Mouse (Mus musculus): Measurements from ENCODE around the gene Tcf7l1. TPM values are rescaled to one million over a fixed set of nuclear protein-coding genes. Genes with fewer than 3 reads are reported as not detected.
"Not testable (repeated sequence)": the region's sequence is repeated elsewhere in the genome, so short reads cannot be mapped to it uniquely, and the experiment has no call there.

The Tcf7l1 gene
- total RNA-seq (2022), result 10 to 100 TPM in 2 of 4 experiments, 1 to 10 TPM in 2; 8.2 to 21.0 (median 12.2) TPM

DNA sequence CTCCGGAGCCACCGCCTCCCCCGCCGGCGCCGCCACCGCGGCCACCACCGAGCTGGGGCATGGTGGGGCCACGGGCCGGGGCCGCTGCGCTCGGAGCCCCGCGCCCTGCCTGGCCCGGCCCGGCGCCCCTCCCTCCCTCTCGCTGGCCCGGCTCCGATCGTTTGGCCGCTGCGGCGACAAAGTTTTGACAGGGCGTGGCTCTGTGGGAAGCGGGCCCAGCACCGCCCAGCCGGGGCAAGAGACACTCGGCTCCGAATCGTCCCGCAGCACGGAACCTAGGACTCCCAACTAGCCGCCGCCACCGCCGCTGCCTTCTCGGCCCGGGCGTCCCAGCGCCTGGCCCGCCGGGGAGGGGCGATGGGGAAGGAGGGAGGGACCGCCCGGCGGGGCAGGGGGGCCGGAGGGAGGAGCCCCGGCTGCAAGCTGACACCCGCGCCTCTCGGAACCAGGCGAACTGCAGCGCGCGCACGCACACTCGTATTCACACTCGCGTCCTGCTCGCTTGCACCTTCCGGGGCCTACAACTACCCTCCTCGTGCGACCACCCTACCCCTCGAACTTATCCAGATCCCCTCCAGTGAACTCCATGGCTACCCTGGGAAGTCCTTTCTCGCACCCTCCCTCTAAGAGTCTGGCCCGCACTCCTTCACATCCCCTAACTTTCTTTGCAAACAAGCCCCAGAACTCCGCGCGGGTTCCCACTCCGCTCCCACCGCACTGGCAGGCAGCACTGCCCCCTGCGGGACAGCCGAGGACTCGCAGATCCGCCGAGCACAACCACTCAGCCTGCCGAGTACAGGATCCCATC lies at the start of gene Tcf7l1:
TSS of gene Tcf7l1 (minus strand) at position 363 of the 808 bp plus-strand sequence.
- DNase-seq, result peak; percentile 86

DNA sequence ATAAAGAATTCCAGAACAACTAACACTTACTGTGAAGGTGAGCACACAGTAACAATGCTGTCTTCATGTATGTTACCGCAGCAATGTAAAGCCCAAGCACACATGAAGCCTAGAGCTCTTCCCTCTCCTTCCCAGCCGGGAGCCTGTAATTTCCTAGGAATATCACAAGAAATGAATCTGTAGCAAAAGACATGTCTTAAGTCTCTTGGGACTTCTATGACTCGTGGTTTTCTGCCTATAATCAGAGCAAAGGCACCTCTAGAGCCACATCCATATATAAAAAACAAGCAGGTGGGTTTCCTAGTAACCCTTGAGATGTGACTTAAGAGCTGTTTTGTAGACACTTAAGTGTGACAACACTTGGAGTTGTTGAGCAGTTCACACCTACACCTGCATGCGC lies 48.7 kb upstream of the Tcf7l1 start:
- no peak for DNase-seq

DNA sequence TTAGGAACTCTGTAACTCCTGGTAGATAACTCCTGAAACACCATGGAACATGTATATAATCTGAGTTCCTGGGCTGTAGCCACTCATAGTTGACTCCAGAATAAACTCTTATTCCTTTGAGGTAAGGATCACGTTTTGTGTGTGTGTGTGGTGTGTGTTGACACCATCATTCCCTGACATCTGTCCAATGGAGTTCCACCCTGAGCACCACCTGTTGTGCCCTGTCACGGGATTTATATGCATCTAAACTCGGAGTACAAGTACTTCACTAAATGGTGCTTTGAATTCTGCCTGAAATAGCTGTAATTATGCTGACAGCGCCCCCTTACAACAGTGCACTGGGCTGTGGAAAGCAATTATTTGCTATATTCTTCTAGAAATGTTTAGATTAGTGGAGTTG lies 45.5 kb upstream of the Tcf7l1 start:
- DNase-seq, result no peak

DNA sequence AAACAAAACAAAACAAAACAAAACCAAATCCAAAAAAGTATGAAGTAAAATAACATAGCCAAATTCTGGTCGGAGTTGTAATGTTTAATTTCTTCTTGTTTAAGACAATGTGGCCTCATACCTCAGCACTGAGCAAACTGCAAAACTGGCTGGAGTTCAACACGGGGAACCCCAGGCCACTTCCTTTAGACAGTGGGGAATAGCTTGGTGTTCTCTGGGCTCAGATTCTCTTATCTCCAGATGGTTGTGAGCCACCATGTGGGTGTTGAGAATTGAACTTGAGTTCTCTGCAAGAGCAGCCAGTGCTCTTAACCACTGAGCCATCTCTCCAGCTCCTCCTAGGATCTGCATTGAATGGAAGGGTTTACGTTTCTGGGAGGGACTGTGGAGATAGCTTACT lies 42.8 kb upstream of the Tcf7l1 start:
- no peak for DNase-seq

DNA sequence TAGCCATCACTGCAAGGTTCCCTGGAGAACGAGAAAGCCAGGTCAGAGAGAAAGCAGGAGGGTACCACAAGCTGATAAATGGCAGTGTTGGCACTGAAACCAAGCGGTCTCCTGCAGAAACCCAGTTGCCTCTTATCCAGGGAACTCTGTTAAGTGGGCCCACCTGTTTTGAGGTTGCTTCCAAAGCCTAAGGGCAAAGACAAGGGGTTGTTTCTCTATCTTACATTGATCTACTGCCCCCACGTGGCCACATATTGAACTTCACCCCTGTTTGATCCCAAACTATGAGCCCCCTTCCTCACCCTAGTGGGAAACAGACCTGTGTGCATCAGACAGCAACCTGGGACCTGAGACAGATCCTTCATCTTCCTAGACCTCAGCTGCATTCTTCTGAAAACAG lies 42.2 kb upstream of the Tcf7l1 start:
- no peak for DNase-seq

DNA sequence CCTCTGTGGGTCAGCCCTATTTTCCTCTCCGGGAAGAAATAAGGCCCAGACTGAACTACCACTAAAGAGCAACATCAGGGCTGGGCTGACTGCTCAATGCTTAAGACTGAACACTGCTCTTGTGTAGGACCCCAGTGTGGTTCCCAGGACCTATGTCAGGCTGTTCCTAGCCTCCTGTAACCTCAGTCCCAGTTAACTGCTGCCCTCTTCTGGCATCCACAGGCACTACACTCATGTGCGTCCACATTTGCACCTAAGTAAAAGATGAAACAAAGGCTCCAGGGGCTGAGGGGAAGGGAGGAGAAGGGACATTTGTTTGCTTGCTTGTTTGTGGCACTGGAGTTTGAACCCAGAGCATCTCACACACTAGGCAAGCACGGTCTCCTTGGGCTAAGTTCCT lies 39.8 kb upstream of the Tcf7l1 start:
- DNase-seq, result no peak

DNA sequence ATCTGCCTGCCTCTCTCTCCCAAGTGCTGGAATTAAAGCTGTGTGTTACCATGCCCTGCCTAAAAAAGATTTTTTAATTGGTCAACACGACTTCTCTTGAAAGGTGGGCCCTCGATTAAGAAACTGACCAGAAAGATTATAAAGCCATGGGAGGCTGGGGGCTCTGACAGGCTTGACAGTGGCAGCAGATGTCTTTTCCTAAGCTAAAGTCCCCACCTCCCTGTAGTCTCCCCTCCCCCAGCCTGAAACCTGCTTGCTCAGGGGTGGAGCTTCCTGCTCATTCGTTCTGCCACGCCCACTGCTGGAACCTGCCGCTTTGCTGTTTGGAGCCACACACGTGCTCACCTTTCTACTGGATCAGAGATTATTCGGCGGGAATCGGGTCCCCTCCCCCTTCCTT lies 39.0 kb upstream of the Tcf7l1 start:
- not testable (repeated sequence) for DNase-seq

DNA sequence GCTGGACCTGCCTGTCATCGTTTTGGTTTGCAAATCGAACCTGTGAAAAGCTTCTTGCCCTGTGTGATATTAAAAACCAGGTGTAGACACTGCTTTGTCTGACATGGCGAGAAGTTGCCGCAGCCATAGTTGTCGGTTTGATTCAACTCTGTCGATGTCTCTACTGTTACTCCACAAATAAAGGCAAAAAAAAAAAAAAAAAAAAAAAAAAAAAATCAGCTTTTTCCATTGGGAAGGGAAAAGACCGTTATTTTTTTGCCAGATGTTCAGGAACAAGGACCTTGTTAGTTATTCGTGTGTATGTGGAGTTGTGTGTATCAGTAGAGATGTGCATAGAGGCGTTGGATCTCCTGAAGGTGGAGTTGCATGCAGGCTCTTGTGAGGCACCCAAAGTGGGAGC lies 36.7 kb upstream of the Tcf7l1 start:
- no peak for DNase-seq

DNA sequence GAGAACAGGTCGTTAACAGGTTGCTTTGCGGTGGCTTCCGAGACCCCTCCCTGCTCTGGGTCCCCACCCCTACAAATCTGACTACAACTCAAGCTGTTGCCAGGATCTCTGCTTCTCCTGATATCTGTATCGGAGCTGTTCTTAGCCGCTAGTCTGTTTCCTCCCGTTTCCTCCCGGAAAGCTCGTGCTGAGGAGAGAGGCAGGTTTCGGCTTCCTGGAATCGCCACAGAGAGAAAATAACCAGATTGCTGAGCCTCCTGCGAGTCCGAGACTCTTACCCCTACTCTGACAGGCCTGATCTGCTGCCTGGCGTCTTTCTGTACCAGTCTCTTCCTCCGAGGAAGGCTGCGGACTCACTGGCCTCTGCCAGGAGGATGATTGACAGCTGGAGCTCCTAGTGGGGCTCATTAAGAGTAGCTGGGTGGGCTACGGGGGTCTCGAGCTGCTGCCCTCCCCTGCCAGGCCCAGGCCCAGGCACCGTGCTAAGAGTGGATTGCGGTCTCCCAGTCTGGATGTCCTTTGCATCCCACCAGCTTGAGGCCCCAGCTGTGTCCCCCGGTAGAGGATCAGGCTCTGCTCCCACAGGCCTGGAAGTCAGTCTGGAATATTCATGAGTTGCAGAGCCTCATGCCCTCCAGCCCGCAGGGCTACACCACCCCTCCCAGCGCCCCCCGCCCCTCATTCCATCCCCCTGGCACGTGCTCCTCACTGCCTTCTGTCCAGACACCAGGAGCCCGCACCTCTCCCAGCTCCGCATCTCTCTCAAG lies 36.1 kb upstream of the Tcf7l1 start:
- DNase-seq, result no peak

DNA sequence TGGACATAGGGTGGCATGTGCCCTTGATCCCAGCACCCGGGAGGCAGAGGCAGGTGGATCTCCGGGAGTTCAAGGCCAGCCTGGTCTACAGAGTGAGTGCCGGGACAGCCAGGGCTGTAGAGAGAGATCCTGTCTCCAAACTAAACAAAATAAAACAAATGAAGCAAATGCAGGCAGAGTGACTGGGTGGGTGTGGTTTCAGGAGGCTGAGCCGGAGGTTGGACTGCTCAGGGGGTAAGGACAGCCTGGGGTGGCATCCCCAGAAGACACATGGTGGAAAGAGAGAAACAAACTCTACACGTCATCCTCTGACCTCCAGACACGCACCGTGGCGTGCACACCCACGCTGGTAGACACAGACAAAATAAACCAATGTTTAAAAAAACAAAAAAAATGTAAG lies 24.4 kb upstream of the Tcf7l1 start:
- no peak for DNase-seq

DNA sequence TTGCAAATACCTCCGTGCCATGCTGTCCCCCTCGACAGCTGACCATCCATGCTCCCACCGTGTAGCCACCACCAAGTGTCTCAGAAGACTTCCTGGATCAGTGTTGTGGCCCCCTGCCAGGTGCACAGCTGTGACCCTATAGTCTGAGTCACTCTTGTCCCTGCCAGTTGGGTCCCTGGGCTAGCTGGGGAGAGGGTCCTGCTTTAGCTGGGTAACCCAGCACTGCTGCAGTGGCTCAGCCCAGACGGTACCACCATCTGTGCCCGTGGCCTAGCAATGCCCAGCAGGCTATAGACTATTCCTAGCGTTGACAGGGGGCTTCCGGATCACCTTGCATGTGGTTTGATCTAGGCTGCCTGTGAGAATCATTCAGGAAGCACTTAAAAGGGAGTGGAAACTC lies 21.2 kb upstream of the Tcf7l1 start:
- DNase-seq, result no peak

DNA sequence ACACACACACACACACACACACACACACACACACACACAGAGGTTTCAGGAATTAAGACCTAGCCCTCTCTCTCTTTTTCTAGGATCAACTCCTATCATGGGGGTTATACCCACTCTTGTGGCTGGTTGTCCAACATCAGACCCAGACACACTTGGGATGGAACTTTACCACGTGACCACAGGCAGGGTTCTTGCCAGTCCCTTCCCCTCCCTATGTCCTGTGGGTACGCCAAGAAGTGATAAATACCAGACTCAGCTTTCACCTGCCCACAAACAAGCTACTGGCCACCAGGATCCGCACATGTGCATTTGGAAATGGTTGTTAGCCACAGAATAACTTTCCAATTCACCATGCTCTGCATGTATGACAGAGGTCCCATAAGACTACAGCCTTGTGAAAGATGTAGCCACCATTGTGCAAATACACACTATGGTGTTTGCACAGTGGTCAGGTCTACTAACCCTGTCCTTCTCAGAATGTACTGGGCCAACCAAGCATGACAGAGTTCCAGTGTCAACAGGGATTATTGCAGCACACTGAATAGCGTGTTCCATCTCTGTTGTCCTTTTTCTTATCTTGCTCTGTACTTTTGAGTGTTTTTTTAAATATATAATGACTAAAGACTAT lies 20.6 kb upstream of the Tcf7l1 start:
- no peak for DNase-seq

DNA sequence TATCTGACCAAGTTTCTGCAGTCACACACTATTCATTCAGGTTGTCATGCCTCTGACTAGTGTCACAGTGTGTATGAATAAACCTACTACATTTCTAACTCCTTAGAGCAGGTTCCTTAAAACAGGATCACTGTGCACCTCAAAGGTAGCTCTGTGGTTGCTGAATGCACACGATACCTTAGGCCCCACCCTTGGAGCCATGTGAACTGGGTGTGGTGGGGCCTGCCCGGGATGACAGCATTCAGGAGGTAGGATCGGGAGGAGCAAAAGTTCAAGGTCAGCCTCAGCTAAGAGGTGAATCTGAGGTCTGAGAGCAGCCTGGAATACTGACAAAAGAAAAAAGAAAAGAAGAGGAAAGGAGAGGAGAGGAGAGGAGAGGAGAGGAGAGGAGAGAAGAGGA lies 19.3 kb upstream of the Tcf7l1 start:
- no peak for DNase-seq

DNA sequence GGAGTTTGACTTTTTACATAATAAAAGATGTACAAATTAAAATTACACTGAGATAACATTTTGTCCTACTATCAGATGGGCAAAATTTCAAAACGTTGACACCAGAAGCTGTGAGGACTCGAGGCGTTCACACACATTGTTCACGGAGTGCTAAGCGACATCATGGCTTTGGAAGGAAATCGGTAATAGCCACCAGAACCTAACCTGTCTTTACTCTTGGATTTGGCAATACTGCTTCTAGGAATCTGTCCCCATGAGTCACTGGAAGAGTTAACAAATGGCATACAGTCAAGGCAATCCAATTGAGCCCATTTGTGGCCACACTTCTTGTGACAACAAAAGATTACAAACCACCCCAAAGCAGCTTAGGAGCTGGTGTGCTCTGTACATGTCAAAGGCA lies 14.6 kb upstream of the Tcf7l1 start:
- no peak for DNase-seq

DNA sequence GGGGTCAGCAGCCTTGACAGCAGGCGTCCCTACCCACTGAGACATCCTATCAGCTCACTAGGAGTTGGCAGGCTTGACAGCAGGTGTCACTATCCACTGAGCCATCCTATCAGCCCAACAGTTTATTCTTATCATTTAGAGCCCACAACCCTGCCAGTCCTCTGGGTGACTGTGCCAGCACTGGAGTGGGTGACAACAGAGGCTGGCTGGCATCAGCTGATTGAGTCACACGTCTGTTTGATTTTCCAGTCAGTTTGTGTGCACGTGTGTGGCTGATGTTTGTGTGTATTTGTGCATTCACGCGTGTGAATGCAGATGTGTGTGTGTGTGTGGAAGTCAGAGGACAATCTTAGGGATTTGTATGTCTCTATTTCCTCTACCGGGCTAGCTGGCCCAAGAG lies 13.1 kb upstream of the Tcf7l1 start:
- no peak for DNase-seq

DNA sequence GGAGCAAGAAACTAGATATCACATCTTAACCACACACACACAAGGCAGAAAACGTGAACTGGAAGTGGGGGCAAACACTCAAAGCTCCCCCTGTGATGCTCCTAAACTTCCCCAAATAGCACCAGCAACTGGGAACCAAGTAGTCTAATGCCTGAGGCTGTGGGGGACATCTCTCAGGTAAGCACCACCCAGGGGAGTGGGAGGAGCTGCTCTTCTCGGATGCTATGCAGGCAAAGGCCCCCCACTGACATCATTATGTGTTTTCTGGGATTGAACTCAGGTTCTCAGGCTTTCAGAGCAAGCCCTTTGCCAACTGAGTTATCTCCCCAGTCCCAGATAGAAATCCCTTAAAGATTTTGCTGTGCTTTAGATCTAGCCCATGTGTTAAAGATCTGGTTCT lies 11.6 kb upstream of the Tcf7l1 start:
- no peak for DNase-seq

DNA sequence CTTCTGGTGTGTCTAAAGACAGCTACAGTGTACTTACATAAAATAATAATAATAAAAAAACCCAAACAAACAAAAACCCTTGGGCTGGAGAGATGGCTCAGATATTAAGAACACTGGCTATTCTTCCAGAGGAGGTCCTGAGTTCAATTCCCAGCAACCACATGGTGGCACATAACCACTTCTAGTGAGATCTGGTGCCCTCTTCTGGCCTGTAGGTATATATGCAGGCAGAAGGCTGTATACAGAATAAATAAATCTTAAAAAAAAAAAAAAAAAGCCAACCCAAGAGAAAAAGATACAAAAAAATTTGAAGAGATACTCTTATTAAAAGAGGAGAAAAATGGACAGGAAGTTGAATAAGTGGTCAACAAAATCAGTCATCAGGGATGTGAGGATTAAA lies 8.7 kb upstream of the Tcf7l1 start:
- no peak for DNase-seq

DNA sequence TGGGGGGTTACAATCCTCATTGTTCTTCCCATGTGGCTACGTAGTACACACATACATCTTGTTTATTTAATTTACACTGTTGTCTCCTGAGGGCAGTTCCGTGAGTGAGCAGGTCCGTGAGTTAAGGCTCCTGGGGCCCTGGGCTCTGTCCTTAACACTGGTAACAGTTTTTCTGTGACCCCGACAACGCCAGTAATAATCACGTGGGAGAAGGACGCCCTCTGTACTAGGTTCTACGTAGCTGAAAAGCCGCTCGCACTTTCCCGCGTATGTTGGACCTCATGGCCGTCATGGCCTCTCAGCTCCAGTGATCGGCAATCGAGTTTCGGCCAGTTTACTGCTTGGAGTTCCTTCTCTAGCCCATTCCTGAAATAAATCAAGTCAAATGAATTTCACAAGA lies 6.4 kb upstream of the Tcf7l1 start:
- no peak for DNase-seq

DNA sequence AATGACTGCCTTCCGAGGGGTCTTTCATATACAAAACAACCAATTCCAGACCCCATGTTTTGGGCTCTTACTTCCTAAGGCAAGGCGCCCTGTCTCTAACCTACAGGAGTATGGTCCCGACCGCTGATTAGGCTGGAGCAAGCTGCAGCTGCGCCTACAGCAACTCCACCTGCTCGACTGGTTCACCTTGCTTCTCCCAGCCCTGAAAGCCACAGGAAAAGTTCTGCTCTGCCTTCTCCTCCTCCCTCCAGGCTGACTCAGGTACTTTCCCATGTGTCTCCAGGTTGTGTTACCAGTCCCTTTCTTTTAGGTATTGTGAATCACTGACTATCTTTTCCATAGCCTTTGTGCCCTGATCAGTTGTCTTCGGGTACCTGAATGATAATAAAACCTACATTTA lies 5.8 kb upstream of the Tcf7l1 start:
- no peak for DNase-seq

DNA sequence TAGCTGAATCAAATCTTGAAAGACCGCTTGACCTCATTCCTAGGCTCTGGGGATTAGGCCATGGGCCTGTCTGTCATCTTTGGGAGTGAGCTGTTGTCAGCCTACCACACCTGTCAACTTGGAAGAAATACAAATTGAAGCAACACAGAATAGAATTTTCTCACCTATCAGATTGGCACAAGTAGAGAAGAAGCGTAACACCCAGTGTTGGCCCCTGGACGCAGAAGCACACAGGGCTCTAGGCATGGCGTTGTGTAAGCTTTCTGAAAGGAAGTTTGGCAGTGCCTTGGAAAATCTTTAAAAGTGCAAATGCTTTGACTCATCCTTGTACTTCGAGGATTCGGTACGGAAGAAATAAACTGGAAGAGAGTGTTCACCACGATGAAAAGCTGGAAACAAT lies 3.6 kb upstream of the Tcf7l1 start:
- DNase-seq, result no peak

DNA sequence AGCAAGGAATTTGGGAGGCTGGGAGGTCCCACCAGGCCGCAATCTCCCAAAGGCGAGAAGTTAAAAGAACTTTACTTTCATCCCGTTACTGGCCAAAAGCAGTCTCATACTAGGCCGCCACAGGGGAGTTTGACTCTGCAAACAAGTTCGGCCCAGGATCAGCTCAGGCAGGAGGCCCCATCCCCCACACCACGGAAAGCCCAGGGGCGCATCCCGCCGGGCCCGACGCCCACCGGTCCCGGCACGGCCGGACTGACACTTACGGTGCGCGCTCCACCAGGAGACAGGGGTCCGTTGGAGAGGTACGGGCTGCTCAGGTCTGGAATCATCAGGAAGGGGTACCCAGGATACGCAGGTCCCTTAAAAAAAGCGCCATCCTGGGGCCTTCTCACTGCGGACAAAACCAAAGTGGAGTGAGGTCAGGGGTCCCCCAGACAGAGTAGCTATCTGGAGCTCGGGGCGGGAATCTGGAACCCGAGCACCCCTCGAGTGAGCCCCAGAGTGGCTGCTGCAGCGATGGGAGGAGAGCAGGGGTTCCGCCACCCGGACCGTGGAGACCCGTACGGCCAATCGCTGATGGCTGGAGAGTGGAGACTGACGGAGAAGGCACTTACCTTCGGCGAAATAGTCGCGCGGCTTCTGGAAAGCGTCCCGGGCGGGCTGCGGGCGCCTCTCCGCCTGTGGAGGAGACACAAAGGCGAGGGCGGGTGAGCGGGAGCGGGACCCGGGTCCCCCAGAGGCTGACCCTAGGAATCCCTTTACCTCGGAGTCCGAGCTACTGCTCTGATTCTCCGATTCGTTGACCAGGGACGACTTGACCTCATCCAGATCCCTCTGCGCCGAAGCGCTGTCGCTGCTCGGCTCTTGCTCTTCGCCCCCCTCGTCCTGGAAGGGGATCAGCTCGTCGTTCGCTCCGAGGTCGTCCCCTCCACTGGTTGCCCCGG lies 834 bp downstream of the Tcf7l1 start:
- DNase-seq, result peak; percentile 33

DNA sequence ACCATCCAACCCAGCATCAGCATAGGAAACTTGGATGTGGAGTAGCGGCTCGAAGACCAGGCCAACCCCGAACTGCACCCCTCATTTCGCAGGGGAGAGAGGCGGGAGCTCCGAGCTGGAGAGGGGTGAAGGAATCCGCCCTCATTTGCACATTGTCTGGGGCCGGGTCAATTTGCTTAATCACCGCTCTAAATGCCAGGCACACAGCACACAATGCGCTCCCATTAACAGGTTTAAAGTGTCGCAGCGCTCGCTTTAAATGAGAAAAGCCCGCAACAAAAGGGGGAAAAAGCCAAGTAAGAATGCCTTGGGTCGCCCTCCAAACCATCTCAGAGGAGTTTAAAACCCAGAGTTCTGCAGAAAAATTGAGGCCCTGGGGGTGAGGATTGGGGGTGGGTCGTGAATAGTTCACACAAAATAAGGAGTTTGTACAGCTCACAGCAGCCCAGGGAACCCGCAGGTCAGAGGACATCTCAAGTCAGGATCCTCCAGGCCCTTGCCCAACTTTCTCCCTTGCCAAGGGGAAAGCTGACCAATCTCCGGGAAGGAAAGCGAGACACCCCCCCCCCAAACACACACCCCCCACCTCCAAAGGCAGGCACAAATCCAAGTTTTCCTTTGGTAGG lies 1.6 kb downstream of the Tcf7l1 start:
- no peak for DNase-seq
